Mouse (Mus musculus) gonadal fat pad, adult 2 months (tissue): Measurements from ENCODE around the gene Otop3. TPM values are rescaled to one million over a fixed set of nuclear protein-coding genes. Genes with fewer than 3 reads are reported as not detected.

Experiments used
- DNase-seq: peaks from one replicate; pipeline ENCODE4 v3.0.0-alpha.2; 2012; ENCODE audit warnings: low read depth
- polyA plus RNA-seq: library from polyadenylated mRNA; depleted of rRNA; stranded (reverse); fragments of >200 nt; gene quantifications from 2 replicates; pipeline ENCODE4 v1.2.3, GENCODE M21; 2012; rRNA removed

Gene Otop3
- polyA plus RNA-seq = not detected in 2 replicates

DNA sequence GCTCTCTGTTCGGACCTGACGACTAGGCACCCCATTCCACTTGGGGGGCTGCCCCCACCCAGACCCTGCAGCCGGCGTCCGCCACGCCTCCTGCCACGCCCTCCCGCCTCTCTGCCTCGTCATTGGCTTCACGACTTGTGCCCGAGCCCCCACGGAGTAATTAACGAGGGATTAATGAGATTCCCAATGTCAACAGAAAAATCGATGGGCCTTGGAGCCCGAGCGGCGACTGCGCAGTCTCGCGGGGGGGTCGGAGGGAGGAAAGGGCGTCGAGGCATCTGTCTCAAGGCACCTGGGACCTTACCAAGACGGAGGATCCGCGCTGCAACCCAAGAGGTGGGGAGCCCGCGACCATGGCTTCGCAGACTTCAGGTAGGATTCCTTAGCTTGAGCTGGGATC, at the start of gene Otop3:
Gene Otop3, plus strand, starts transcription at position 201 of the 400 bp plus-strand sequence.
- no peak for DNase-seq

DNA sequence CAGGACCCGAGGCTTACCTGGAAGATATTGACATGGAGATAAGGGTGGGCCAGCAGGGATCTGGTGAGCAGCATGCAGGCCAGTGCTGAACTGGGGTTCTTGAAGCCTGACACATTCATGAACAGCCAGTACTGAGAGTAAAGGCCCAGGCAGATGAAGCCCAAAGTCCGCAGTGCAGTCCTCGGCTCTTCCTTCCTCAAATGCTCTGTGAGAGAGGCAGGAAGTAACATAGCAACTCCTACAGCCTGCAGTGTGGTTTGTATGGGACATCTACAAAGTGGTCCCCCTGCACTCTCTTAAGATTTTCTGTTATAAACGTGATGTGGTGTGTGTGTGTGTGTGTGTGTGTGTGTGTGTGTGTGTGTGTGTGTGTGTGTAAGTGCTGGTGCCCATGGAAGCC, 49.2 kb upstream of the Otop3 start:
- no peak for DNase-seq

GRCm38 (mm10) chr11:115286201-115286993, 48.1 kb upstream of the Otop3 start:
- no peak for DNase-seq

DNA sequence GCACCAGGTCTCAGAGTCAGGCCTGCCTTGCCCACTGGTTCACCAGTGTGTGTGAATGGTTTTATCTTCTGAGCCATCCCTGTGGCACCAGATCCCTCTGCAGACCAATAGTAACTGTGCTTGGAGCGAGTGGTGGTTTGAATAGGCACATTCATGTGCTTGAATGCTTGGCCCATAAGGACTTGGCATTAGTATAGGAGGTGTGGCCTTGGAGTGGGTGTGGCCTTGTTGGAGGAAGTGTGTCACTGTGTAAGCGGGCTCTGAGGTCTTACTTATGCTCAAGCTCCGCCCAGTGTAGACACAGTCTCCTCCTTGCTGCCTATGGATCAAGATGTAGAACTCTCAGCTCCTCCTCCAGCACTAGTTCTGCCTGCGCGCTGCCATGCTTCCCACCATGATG, 47.1 kb upstream of the Otop3 start:
- DNase-seq = no peak

DNA sequence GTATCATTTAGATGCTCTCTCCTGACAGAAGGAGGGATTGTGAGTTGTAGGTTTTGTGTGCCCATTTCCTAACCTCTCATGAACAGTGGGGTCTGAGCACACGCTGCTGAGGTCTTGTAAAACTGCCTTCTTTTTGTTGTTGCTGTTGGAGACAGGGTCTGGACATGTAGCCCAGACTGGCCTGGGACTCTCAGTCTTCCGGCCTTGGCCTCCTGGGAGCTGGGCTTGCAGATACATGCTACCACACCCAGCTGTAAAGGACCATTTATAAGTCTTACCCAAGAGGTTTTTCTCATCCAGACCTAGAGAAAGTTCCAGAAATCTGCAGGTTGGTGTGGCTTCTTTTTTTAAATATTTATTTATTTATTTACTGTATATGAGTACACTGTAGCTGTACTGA, 46.2 kb upstream of the Otop3 start:
- no peak for DNase-seq

GRCm38 (mm10) chr11:115289885-115290284, 44.6 kb upstream of the Otop3 start:
- no peak for DNase-seq

DNA sequence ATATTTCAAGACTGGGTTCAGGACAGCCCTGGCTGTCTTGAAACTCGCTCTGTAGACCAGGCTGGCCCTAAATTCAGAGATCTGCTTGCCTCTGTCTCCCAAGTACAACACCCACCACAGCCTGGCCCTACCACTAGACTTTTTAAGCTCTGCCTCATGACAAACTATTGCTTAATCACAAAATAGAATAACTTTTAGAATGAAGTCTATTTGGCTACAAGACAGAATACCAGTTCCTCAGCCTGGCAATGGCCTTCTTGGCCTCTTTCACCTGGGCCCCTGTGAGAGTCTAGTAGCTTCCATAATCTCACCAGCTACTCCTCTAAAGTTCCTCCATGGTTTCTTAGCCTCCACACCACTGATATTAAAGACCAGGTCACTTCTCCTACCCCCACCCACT, 44.2 kb upstream of the Otop3 start:
- no peak for DNase-seq

DNA sequence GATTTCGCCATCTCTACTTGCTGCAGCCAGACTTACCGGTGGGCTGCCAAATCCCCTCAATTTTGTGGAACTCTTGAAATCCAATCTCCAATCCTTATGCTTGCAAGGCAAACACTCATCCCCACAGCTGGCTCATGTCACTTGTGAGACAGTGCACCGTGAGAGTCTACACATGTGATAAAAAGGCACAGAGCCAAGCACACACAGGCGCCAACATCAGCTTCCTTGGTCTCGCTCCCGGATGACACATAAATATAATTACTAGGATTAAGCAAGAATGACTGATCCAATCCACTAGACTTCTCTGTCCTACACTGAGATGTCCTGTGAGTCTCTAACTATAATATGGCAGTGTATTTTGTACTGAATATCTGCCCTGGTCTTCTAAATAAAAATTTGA, 43.6 kb upstream of the Otop3 start:
- no peak for DNase-seq

DNA sequence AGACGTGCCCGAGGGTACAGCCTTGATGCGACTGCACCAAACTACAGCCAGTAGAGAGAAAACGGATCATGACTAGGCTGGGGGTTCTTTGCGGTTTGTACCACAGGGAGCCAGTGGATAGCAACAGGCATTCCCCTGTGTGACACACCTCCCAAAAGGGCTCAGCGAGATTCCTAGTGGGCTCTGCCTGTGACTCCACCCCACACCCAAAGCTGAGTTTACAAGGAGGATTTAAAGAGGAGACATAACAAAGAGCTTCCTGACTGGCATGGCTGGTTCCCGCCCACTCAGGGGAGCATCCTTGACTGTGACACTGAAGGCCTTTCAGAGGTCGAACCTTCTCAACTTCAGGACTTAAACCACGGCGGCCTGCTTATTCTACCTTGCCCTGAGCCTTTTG, 43.0 kb upstream of the Otop3 start:
- no peak for DNase-seq

GRCm38 (mm10) chr11:115292631-115293375, 41.7 kb upstream of the Otop3 start:
- no peak for DNase-seq

GRCm38 (mm10) chr11:115295939-115296338, 38.6 kb upstream of the Otop3 start:
- DNase-seq = no peak

DNA sequence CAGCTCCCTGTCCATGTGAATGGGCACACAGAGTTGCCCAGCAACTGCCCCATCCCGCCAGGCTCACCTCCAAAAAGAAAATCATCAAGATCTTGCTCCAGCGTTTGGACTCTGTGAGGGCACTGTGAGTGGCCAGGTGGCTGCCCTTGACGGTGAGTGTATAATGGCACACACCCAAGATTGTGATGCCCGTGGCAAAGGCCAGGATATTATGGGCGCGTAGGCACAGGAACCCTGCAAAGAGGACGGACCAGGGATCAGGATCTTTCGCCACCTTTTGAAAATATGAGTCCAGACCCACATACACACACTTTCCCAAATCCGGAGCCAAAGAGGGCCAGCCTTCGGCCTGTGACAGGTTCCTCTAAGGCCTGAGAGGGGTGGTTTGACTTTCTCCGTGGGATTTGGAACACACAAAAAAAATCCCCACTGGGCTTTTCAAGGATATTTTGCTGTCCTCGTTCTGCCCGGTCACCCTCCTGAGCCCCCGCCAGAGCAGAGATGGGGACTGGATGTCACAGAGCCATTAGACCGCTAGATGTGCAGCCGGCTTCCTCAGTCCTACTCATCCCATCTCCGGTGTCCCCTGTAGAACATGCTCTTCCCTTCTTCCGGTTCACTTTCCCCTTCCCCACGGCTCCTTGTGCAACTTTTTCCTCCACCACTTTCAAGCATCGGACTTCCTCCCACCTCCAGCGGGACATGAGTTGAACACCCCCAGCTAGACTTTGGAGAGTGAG, 37.9 kb upstream of the Otop3 start:
- peak; percentile 83 for DNase-seq

DNA sequence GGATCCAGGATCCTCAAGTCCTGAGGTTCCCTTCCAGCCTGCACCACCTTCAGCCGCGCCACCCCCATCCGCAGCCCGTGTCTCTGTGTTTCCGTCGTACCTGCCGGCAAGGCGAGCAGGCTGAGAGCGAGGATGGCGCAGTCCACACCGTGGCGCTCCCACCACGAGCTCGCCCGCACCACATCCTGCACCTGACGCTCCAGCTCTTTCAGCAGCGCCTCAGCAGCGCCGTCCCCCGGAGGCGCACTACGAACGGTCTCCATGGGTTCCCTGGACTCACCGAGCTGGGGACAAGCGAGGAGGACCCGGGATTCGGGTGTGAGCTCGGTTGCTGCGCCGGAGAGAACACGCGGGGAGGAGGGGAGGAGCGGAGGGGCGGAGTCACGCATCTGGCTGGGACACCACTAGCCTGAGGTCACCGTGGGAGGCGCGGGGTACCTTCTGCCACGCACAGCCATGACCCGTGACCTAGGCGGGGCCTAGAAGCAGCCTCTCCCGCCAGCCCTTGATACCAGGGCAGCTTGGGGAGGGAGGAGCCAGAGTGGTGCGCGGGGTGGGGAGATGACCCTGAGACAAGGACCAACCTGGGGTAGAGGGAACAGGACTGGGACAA, 37.2 kb upstream of the Otop3 start, which contains the start of gene Fads6:
Gene Fads6, minus strand, starts transcription at position 450 of the 613 bp plus-strand sequence.
- no peak for DNase-seq

DNA sequence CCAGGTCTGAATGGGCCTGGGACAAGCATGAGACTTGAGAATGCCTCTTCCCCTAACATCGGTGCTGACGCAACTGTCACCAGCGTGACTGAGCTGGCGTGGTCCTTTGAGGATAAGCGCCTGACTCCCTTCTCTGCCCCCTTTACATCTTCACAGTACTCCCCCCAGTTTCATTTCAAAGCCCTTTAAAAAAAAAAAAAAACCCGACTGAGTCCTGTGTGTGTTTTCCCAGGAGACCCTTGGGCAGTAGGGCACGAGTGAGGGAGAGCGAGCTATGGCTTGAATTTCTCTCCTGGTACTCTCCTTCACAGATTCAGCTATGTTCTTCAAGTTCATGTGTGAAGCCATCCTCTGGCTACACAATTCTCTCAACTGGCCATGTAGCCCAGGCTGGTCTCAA, 36.4 kb upstream of the Otop3 start:
- DNase-seq = no peak

GRCm38 (mm10) chr11:115300745-115301144, 33.8 kb upstream of the Otop3 start:
- no peak for DNase-seq

GRCm38 (mm10) chr11:115301351-115301750, 33.2 kb upstream of the Otop3 start:
- no peak for DNase-seq

DNA sequence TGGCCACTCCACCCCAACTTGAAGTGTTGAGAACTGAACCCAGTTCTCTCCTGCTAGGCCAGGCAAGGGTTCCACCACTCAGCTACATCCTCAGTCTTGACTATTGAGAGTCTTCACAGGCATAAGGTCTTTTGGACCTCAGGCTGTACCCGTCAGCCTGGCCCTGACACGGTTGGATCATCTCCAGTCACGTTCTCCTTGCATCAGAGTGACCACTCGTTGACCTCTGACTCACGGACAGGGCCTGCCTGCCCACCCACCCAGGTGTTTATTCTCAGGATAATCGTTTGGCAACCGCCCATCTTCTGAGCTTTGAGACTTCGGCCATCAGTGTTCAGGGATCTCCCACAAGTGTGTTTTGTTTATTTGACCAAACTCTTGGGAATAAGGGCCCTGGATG, 31.4 kb upstream of the Otop3 start:
- no peak for DNase-seq

- no peak for DNase-seq
Observed at GRCm38 (mm10) chr11:115306863-115307262, 27.7 kb upstream of the Otop3 start, which contains the start of gene Otop2. Gene Otop2, plus strand, starts transcription at chr11:115307163.

DNA sequence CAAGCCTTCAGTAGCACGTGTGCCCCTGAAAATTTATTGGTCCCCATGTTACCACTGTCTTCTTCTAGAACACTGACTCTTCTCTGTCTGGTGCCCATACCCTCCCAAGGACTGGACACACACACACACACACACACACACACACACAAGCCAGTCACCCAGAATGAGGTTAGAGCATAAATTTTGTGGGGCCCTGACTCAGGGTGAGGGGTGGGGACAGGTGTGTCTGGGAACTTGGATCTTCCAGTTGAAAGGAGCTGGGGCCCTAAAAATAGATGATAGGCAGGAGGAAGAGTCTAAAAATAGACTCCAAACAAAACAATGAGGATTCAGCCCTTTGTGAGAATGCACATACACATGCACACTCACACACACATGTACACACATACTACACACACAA, 25.8 kb upstream of the Otop3 start:
- DNase-seq = no peak

- no peak for DNase-seq
Observed at GRCm38 (mm10) chr11:115314249-115314648, 20.3 kb upstream of the Otop3 start.

DNA sequence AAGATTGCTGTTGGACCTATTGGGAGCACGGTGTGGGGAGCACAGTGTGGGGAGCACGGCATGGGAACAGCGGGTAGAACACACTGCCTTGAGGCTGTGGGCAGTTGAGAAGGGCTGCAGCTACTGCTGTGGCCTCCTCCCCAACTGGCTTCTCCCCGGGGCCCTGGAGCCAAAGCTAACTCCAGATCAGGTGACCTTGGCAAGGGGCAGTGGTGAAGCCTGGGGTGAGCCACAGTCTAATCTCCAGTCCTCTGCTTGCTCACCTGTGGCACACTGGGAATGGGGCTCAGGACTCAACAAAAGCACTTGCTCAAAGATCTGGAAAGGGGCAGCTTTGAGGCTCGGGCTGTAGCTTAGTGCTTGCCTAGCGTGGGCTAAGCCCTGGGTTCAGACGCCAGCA, 17.3 kb upstream of the Otop3 start:
- DNase-seq = no peak
